Mouse (Mus musculus): ENCODE data around the gene Abi2.

DNA sequence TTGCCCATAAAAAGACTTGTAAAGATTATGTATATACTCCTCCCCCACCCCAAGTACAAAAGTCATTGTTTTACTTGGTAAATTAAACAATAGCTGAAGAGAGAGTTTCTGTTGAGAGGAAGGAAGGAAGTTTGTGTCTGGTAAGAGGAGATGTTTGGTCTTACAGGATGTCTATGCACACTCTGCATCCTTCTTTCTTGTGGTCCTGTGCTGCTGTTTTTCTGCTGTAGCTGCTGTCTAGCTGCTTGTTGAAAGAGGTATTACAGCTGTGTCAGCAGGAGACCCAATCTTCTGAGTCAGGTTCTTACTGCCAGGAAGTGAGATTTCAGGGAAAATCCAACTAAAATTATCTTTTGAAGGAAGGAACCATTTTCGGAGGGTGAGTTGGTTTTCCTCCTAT, 51.2 kb downstream of the Abi2 start:
- TF ChIP-seq MAX (IDR thresholded peaks at IDR 0.05; ENCODE audit: low read depth), result no peak
- no peak for TF ChIP-seq REST (IDR thresholded peaks at IDR 0.05; ENCODE audit: insufficient read depth, insufficient read length)
- no peak for TF ChIP-seq POLR2A (IDR thresholded peaks at IDR 0.05; ENCODE audit: insufficient read length, low read depth)
- no peak for TF ChIP-seq MYOD1 (IDR thresholded peaks at IDR 0.05; ENCODE audit: control insufficient read depth in 1 of 3, insufficient read length in 2 of 3, low read depth in 2 of 3)
- TF ChIP-seq E2F4 (IDR thresholded peaks at IDR 0.05; ENCODE audit: insufficient read depth), result no peak
- TF ChIP-seq USF1 (IDR thresholded peaks at IDR 0.05; ENCODE audit: low read depth), result no peak
- no peak for TF ChIP-seq TCF3 (IDR thresholded peaks at IDR 0.05; ENCODE audit: insufficient read length, low read depth)
- TF ChIP-seq TCF12 (IDR thresholded peaks at IDR 0.05; ENCODE audit: insufficient read depth, poor library complexity, severe bottlenecking), result no peak
- TF ChIP-seq POLR2AphosphoS2 (IDR thresholded peaks at IDR 0.05; ENCODE audit: insufficient read length, low read depth), result no peak
- no peak for TF ChIP-seq MYOG (IDR thresholded peaks at IDR 0.05; ENCODE audit: control insufficient read depth in 1 of 3, insufficient read depth in 1 of 3, insufficient read length in 2 of 3, low read depth in 2 of 3)
- TF ChIP-seq SRF (IDR thresholded peaks at IDR 0.05; ENCODE audit: control insufficient read depth, insufficient read length, low read depth), result no peak
- no peak for TF ChIP-seq CEBPB (IDR thresholded peaks at IDR 0.05; ENCODE audit: insufficient read depth, poor library complexity, severe bottlenecking)
